Mouse (Mus musculus) spleen, postnatal 14 days (tissue): ENCODE data around the gene Ccdc12.

Source experiments
- DNase-seq, 2 experiments: peaks; one replicate each; pipeline ENCODE4 v3.0.0; 2021 to 2022; ENCODE audit warnings: low spot score in 2 of 2

Ccdc12 gene

DNA sequence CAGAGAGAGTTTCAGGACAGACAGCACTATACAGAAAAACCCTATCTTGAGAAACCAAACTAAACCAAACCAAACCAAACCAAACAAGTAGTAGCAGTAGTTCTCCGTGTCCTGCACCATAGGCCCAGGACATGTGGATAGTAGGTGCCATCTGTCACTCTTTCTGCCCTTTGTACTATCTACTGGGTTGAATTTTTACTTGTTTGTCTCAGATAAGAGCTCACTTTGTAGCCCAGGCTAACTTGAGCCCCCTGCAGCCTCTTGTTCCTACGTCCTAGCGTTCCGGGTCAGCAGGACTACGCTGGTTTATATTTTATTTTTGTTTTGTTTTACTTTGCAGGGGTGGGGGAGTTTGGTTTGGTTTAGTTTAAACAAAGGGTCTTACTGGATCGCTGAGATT, 47.6 kb downstream of the Ccdc12 start:
- DNase-seq, result no peak

GRCm38 (mm10) chr9:110706784-110707183, 50.5 kb downstream of the Ccdc12 start:
- no peak for DNase-seq

DNA sequence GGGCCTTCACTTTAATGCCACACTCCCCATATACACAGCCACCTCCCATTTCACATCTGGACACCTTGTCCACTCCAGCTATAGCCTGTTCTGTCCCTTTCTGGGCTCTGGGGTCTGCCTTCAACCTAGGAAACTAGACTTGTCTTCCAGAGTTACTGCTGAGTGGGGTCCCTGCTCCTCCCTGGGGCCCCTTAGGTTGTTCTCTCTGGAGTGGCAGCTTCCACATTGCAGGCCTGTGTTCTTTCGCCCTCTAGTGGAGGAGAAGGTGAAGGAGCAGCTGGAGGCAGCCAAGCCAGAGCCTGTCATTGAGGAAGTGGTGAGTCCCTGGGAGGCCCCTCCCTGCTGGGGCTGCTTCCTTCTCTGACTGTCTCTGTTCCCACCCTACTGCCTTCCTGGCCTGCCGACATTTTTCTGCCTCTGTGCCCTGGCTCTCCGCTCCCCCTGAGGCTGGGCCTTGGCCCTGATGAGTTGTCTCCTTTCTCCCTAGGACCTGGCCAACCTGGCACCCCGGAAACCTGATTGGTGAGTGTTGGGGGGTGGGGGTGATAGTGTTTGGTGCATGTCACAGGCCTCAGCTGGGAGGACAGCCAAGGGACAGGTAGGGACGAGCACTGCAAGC, 53.4 kb downstream of the Ccdc12 start:
- peak; percentile 54 to 75 for DNase-seq

DNA sequence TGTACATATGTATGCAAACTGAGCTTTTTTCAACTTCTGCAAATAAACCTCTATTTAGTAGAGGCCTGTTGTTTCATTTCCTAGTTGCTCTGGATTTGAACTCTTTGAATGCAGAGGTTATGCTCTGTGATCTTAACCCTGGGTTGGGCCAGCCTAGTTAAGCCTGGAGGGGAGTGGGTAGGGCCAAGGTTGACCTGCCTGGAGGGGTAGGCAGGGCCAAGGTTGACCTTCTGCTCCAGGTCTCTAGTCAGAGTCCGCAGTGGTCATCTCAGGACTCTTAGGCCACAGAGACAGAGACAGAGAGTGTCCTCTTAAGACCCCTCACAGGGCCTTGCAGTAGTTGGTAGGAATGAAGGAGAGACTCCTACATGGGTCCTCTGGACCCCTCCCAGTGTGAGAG, 55.2 kb downstream of the Ccdc12 start:
- no peak for DNase-seq

DNA sequence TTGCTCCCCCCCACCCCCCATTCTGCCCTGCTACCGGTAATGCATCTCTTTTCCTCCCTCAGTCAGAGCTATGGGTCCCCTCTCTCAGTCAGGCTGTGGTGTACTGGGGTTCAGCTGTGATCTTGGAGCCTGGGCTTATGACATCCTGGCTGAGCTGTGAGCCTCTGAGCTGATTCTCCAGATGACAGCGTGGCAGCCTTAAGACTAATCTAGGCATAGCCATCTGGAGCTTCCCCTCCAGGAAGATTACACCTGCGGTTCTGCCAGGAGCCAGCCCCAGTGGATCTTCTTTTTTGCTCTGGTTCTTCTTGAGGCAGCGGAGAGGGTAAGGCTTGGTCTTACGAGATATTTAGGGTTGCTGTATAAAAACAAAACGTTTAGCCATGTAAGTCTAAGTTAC, 55.7 kb downstream of the Ccdc12 start:
- DNase-seq, result no peak

GRCm38 (mm10) chr9:110712545-110712944, 56.2 kb downstream of the Ccdc12 start:
- DNase-seq, result no peak

DNA sequence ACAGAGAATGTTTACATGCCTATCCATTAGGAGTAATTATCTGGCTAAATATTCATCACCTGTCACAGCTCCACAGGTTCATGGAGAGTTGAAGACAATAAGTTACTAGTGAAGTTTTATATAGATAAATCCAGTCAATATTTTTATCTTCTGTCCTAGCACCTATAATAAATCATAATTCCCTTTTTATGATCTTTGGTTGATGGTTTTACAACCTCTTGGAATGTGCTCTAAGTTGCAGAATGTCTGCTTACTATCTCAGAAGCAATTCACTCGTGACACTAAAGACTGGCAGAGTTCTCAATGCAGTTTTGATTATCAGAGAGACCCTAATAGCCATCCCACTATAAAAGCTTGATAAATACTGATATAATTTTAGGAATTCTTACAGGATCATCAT, 57.1 kb downstream of the Ccdc12 start:
- no peak for DNase-seq

GRCm38 (mm10) chr9:110715426-110715825, 59.1 kb downstream of the Ccdc12 start:
- DNase-seq, result no peak

GRCm38 (mm10) chr9:110716775-110717174, 60.5 kb downstream of the Ccdc12 start:
- DNase-seq, result no peak

DNA sequence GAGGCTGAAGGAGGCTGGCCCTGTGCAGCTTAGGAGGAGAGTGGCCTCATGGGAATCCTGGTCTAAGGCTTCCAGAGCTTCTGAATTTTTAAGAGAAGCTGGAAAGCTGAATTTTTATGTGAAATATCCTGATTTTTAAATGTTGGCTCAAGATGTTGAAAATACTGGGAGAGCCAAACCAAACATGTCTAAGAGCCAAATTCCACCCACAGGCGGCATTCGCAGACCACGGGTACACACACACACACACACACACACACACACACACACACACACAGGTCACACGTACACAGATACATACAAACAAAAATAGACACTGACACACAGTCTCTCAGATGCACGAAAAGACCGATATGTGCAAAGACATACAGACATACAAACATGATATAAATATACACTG, 61.8 kb downstream of the Ccdc12 start:
- DNase-seq, result no peak

GRCm38 (mm10) chr9:110718810-110719209, 62.5 kb downstream of the Ccdc12 start:
- no peak for DNase-seq

GRCm38 (mm10) chr9:110719977-110720376, 63.7 kb downstream of the Ccdc12 start:
- DNase-seq, result no peak

DNA sequence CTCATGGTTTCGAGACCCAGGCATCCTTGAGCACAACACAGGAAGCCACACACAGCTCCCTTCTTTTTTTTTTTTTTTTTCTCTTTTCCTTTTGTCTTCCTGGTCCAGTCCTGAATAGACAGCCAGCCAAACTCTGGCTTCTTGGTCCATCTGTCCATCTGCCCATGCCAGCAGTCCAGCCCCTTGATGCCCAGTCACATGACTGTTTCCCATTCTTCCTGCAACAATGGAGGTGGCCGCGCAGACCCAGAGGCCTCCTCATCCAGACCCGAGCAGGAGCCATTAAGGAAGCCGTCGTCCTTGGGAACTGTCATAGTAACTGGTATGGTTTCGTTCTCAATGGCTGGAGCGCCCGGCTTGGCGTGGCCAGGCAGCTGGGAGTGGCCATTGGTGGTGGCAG, 65.8 kb downstream of the Ccdc12 start:
- DNase-seq, result no peak

DNA sequence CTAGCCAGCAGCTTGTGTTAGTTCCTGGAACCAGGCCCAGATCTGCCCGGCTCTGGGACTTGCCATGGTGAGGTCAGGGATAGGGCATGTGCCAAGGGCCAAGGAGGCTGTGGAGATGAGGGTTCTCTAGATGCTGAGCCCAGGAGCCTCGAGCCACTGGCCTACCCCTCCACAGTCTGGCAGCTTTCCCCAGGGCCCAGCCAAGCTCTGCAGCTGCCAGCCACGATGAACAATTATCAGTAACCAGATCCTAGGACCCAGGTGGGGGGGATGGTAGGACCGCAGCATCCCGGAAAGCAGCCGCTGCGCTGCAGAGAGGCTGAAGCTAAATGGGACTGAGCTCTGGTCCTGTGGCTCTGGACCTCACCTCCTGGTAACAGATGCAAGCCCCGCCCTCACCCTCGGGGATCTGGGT, 69.4 kb downstream of the Ccdc12 start:
- DNase-seq, result no peak

DNA sequence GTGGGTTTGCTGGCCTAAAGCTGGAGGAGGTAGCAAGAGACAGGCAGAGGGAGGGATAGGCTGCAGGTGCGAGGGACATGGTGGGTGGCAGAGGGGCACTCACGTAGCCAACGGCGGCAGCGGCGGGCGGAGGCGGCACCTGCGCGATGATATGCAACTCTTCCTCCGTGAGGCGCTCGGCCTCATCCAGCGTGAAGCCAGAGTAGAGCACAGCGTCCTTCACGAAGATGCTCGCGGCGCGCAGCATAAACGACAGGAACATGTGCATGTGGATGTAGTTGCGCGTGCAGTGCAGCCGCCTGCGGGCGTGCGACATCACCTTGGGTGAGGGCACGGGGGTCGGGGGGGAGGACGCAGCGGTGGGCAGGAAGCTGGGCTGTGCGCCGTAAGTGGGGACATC, 70.6 kb downstream of the Ccdc12 start:
- no peak for DNase-seq

DNA sequence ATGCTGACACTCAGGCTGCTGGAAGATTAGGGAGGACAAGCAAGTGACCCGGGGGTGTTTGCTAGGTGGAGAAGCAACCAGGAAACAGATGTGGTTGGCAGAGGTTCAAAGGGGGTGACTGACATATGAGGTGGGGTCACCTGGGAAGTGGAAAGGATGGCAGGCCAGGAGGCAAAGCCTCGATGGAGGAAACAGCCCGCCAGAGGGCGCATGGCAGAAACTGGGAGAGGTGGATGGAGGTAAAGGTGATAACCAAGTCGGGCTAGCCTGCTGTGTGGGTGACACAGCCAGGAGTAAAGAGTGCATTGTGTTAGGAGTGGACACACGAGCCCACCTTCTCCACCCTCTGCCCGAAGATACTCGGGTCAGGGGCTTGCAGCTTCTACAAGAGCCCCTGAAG, 73.5 kb downstream of the Ccdc12 start:
- peak; percentile 22 to 48 for DNase-seq

GRCm38 (mm10) chr9:110731859-110732258, 75.6 kb downstream of the Ccdc12 start:
- no peak for DNase-seq

DNA sequence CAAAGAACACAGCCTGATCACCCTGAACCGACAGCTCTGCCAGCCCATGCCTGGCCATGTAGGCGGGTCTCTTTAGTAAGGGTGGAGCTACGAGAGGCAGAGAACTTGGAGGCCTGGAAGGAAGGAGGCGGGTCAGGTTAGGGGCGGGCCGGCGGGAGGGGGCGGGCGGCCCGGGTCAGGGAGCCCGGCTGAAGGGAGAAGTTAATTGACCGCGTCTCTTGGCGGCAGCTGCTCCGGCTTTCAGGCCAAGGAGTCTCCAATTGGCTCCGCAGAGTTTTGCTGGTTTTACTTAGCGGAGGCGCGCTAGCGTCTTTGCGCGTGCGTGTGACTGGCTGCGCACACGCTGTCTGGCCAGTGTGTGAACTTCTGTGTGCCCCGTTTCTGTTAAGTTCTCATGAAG, 76.3 kb downstream of the Ccdc12 start:
- DNase-seq, result no peak

- DNase-seq, result no peak
These were observed 76.8 kb downstream of the Ccdc12 start for GRCm38 (mm10) chr9:110733102-110733501.

DNA sequence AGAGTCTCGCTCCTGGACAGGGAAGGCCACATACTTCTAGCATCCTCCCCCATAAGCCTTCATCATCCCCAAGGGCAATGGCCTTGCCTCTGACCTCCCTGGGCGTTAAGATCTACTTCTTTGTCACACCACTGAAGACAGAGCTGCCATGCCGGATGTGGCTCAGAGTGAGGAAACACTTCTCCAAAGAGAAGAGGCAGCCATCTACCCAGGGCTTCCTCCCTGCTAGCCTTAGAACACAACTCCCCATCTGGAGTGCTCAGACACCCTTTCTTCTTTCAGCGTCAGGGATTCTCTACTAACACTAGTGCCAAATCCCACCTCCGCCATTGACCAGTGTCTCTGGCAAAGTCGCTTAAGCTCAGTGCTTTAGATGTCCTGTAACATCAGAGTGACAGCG, 77.9 kb downstream of the Ccdc12 start:
- DNase-seq, result no peak

- no peak for DNase-seq
These were observed 80.1 kb downstream of the Ccdc12 start for GRCm38 (mm10) chr9:110736362-110736761.

- DNase-seq, result no peak
These were observed 81.8 kb downstream of the Ccdc12 start for GRCm38 (mm10) chr9:110738054-110738453.

DNA sequence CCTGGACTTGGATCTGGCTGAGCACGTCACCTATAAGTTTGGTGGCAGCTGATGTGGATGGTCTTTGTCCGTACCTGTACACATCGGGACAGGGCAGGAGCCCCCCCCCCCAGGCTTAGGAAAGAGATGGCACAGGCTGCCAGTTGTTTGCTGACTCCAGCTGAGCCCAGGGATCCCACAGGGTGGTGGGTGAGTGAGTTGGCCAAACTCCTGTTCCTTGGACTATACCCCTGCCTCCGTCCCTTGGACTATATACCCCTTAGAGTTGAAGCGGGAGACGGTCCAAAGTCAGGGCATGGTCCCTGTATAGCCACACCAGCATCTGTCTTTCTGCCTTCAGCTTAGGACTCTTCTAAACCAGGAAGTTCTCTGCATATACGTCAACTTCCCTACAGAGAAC, 83.7 kb downstream of the Ccdc12 start:
- DNase-seq, result no peak

DNA sequence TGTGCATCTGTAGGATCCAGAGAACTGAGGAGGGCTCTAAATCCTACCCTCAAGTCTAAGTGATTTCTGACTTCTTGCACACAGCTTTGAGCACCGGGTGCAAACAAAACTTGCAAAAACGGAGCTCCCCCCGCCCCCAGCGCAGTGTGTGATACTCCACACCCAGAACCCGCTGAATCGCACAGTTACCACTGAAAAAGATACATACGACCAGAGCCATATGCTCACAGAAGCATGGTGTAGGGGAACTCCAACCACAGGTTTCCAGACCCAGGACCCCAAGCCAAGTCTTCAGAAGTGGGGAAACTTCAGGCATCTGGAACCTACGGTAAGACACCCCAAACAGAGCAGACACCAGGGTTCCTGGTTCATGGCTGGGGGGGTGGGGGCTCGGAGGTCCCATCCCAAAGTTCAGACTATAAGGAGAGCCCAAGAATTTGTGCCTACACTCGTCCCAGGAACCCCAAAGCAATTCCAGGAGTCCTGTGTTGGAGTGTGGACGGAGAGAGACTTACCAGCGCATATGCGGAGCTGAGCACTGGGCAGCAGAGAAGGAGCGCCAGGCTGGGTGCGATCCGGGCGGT, 85.5 kb downstream of the Ccdc12 start, which contains the start of gene Myl3:
TSS of gene Myl3 (plus strand) at position 151 of the 584 bp plus-strand sequence.
- no peak for DNase-seq
